Mouse (Mus musculus) kidney, postnatal 25 days (tissue): ENCODE results near the gene Sox21.

Source experiments
- DNase-seq, 2 experiments: peaks; one replicate each; pipeline ENCODE4 v3.0.0; 2021; ENCODE audit warnings: mixed read lengths in 2 of 2

The Sox21 gene

DNA sequence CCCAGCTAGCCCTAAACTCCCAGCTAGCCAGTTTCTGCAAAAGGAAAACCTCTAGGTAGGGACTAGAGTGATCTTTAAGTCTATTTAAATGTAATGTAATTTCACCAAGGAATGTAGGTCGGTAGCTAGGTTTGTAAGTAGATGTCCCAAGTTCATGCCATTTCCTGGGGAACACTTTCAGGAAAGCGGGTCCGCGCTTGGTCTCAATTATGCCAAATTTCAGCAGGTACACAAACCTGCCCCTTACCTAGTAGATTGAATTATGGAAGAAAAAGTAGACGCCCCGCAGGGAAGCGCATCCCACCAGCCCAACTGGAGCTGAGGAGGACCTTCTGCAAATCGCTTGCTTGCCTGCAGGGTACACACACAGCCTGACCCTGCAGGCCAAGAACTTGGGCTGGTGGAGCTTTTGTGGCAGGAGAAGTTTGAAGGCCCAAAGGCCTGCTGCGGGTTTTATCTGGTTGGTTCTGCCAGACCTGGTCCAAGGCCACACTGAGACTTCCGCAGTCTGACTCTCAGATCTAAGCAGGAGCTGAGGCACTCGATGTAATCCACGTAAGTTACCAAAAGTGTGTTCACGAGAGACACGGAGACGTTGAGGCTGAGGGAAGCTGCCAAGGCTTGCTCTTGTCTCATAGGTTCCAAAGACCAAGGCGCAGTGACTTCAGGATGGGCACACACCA is 11.6 kb downstream of the Sox21 start:
- no peak for DNase-seq

- no peak for DNase-seq
Measured at GRCm38 (mm10) chr14:118220885-118221284, 15.9 kb downstream of the Sox21 start.

GRCm38 (mm10) chr14:118216826-118217225 is 20.0 kb downstream of the Sox21 start:
- DNase-seq: no peak

GRCm38 (mm10) chr14:118212188-118212804 is 24.5 kb downstream of the Sox21 start:
- DNase-seq: no peak

- DNase-seq: peak in 1 of 2 experiments; percentile 68
Measured at GRCm38 (mm10) chr14:118209642-118210041, 27.2 kb downstream of the Sox21 start.

DNA sequence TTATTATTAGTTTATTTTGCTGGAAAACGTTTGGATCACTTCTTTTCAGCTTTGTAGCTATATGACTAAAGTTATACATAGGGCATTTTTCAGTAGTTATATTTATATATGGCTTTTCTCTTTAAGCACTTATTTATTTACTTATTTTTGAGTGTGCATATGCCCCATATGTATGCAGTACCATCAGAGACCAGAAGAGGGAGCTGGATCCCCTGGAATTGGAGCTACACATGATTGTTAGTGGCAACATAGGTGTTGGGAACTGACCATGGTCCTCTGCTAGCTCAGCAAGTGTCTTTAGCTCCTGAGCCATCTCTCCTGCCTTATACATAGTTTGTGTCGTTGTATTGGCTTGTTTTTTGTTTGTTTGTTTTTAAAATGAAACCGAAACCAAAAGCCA is 29.5 kb downstream of the Sox21 start:
- DNase-seq: no peak

- DNase-seq: no peak
Measured at GRCm38 (mm10) chr14:118203031-118203430, 33.8 kb downstream of the Sox21 start.

GRCm38 (mm10) chr14:118202006-118202405 is 34.8 kb downstream of the Sox21 start:
- no peak for DNase-seq

DNA sequence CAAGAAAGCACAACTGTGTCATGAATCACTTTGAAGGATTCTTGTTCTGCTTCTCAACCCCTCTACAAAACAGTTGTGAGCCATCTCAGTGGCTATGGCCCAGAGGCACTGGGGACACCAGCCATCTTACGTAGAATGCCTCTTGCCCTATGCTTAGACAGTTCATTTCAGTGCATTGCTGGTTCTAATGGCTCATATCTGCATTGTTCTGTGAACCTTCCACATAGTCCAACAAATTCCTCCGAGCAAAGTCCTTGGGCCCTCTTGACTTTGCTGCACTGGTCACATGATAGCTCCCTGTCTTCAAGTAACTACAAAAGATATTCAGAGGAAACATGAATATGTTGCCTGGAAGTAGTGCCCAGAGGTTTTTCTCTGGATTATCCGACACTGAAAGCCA is 36.1 kb downstream of the Sox21 start:
- DNase-seq: no peak

- no peak for DNase-seq
Measured at GRCm38 (mm10) chr14:118197063-118197462, 39.8 kb downstream of the Sox21 start.

DNA sequence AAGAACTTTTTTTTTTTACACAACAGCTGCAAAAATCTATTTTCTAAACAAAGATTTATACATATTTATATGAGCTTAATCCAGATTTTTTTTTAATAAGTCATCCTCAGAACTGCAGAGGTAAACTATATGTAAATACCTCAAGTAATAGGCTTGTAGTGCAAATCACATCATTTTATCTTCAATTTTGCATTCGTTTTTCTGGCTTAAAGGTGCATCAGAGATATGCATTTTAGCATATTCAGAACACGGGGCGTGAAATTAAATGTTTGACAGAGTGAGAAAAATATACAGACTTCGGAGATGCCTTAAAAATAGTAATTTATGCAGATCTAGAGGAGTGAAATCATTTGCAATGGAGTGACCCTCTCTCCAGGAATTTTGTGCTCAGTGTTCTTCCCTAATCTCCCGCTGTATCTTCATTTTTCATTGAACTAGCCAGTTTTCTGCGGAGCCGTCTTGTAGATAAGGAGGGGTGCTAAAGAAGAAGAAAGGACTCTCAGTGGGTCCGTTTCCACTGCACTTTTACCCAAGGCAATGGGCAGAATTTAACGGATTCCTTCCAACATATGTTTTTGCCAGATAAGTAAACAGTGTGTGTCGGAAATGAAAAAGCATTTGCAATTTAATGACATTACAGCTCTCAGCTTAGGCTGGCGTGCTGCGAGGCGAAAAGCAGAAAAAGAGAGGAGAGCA is 42.5 kb downstream of the Sox21 start:
- no peak for DNase-seq

DNA sequence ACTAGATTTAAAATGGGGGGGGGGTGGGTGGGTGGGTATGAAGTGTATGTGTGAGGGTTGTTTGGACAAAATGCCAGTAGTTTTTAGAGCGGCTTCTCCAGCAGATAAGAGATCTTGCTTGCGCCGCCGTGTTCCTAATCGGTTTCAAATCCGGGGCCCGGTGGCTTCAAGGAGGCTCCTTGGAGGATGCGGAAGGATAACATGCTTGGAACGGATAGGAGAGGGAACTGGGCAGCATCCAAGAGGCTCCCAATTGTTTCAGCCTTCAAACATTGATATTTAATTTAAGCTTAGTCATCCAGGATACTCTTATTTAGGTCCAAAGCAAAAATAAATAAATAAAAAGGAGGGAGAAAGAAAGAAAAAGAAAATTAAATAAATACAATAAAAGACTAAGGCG is 43.2 kb downstream of the Sox21 start:
- DNase-seq: no peak

- no peak for DNase-seq
Measured at GRCm38 (mm10) chr14:118193001-118193628, 43.7 kb downstream of the Sox21 start.

GRCm38 (mm10) chr14:118191442-118191841 is 45.4 kb downstream of the Sox21 start:
- no peak for DNase-seq
